ENCODE assay signal across 18 mouse cellular contexts in genomic region chr12:31275411-31275810, GRCm38 (mm10). TPM values are rescaled to one million over a fixed set of nuclear protein-coding genes. Genes with fewer than 3 reads are reported as not detected.
A peak's percentile ranks its signal among the peaks of the same experiment; 100 is the strongest.
DNase-seq lines count a peak whose midpoint lies in the region; ATAC-seq lines count a peak whose summit lies in the region.
"Had no signal": no experiment of that assay in that cellular context is flagged by ENCODE, and none has a peak within 500 bp of the region (broad histone marks: within the 10 kb centered on the region; RNA-seq: fewer than 3 reads in every experiment).

No protein-coding gene starts in this region.

- ATAC-seq in embryonic facial prominence, embryonic 13.5 days (ENCODE audit: insufficient number of reproducible peaks, insufficient read depth, low FRiP score, low TSS enrichment, low read depth), result no peak
- no peak for ATAC-seq in lung, embryonic 15.5 days (ENCODE audit: borderline replicate concordance, extremely low read depth, low FRiP score, low TSS enrichment)
- ATAC-seq in stomach, embryonic 15.5 days (ENCODE audit: insufficient read depth, low FRiP score, low read depth), result no peak
- ATAC-seq: forebrain, postnatal 0 days; inflammation-experienced regulatory T-cells, adult 6 months had no signal

- 69% methylated on average over 10 of the region's 10 CpGs for WGBS in embryonic facial prominence, embryonic 13.5 days
- WGBS in embryonic facial prominence, embryonic 10.5 days, result 86% methylated on average over 10 of the region's 10 CpGs
- 68% methylated on average over 10 of the region's 10 CpGs for WGBS in lung, embryonic 15.5 days
- 49% methylated on average over 10 of the region's 10 CpGs for WGBS in stomach, embryonic 15.5 days

- H3K4me2 ChIP-seq in embryonic facial prominence, embryonic 13.5 days, result no peak overlapping the region
- no peak overlapping the region for H3K4me2 ChIP-seq in lung, embryonic 15.5 days
- H3K4me2 ChIP-seq in stomach, embryonic 15.5 days, result no peak overlapping the region
- H3K4me2 ChIP-seq: liver, embryonic 11.5 days had no signal

- H3K9me3 ChIP-seq in embryonic facial prominence, embryonic 13.5 days, result no peaks in the 10 kb centered on the region
- H3K9me3 ChIP-seq in embryonic facial prominence, embryonic 10.5 days, result no peaks in the 10 kb centered on the region
- no peaks in the 10 kb centered on the region for H3K9me3 ChIP-seq in lung, embryonic 15.5 days
- H3K9me3 ChIP-seq in stomach, embryonic 15.5 days, result no peaks in the 10 kb centered on the region; the same call in 1 of the 2 replicates

- no peak for DNase-seq in embryonic facial prominence, embryonic 10.5 days (ENCODE audit: low spot score)
- DNase-seq in lung, postnatal 4 days, result no peak
- DNase-seq in heart, postnatal 10 days, result peak; percentile 61 to 66
- no peak for DNase-seq in cerebellum, postnatal 10 days
- no peak for DNase-seq in left cerebral cortex, postnatal 36 days (ENCODE audit: low spot score in 2 of 2)
- DNase-seq: cerebellum, postnatal 36 days; forebrain, postnatal 0 days; right cerebral cortex, postnatal 4 days had no signal

- no peak overlapping the region for H3K9ac ChIP-seq in embryonic facial prominence, embryonic 13.5 days
- H3K9ac ChIP-seq in lung, embryonic 15.5 days, result no peak overlapping the region
- no peak overlapping the region for H3K9ac ChIP-seq in stomach, embryonic 15.5 days
- H3K9ac ChIP-seq: forebrain, postnatal 0 days had no signal

- peaks cover 49% of the 10 kb centered on the region for H3K4me1 ChIP-seq in embryonic facial prominence, embryonic 13.5 days
- peaks cover 26% of the 10 kb centered on the region for H3K4me1 ChIP-seq in embryonic facial prominence, embryonic 10.5 days
- H3K4me1 ChIP-seq in lung, embryonic 15.5 days, result peaks cover 43% of the 10 kb centered on the region
- H3K4me1 ChIP-seq in stomach, embryonic 15.5 days, result peaks cover 32% of the 10 kb centered on the region

- intact Hi-C loops in heart, postnatal 10 days (cut with DNase I), result no loop called here
- intact Hi-C loops in left cerebral cortex, postnatal 36 days (cut with DNase I), result no loop called here

- peak overlapping the region; percentile 28; the same call in 1 of the 2 replicates for H3K27ac ChIP-seq in embryonic facial prominence, embryonic 13.5 days
- H3K27ac ChIP-seq in embryonic facial prominence, embryonic 10.5 days (replicated peaks), result no peak overlapping the region
- peak overlapping the region; percentile 42 for H3K27ac ChIP-seq in lung, embryonic 15.5 days
- 0 out of 2 replicates have a peak overlapping the region, but pooled peaks have one; percentile 45 for H3K27ac ChIP-seq in stomach, embryonic 15.5 days

- H3K36me3 ChIP-seq in embryonic facial prominence, embryonic 13.5 days, result peaks cover 89% of the 10 kb centered on the region
- H3K36me3 ChIP-seq in embryonic facial prominence, embryonic 10.5 days (replicated peaks), result peaks cover 91% of the 10 kb centered on the region
- H3K36me3 ChIP-seq in lung, embryonic 15.5 days, result peaks cover 80% of the 10 kb centered on the region
- H3K36me3 ChIP-seq in stomach, embryonic 15.5 days, result peaks cover 46% of the 10 kb centered on the region

- no peak overlapping the region for H3K4me3 ChIP-seq in embryonic facial prominence, embryonic 13.5 days
- H3K4me3 ChIP-seq in embryonic facial prominence, embryonic 10.5 days, result no peak overlapping the region
- no peak overlapping the region for H3K4me3 ChIP-seq in lung, embryonic 15.5 days
- no peak overlapping the region for H3K4me3 ChIP-seq in stomach, embryonic 15.5 days (replicated peaks)
- H3K4me3 ChIP-seq: megakaryocyte, embryonic 14.5 days had no signal

- no peaks in the 10 kb centered on the region for H3K27me3 ChIP-seq in embryonic facial prominence, embryonic 13.5 days
- H3K27me3 ChIP-seq in embryonic facial prominence, embryonic 10.5 days (replicated peaks; ENCODE audit: low read depth, poor library complexity, severe bottlenecking), result no peaks in the 10 kb centered on the region
- H3K27me3 ChIP-seq in lung, embryonic 15.5 days, result no peaks in the 10 kb centered on the region
- no peaks in the 10 kb centered on the region for H3K27me3 ChIP-seq in stomach, embryonic 15.5 days (replicated peaks)

RNA-seq across cellular contexts. Expression of gene Lamb1, which starts 10.4 kb away (rescaled TPM):
- 61.9 and 85.0 TPM in 2 replicates for polyA plus RNA-seq in embryonic facial prominence, embryonic 13.5 days (2015; fragmentation: Nextera tagmentation; extraction: Ambion mirVana)
- polyA plus RNA-seq in embryonic facial prominence, embryonic 10.5 days (2016; fragmentation: Nextera tagmentation; extraction: Ambion mirVana), result 37.2 and 42.5 TPM in 2 replicates
- 111 and 118 TPM in 2 replicates for polyA plus RNA-seq in lung, embryonic 15.5 days (2015; fragmentation: Nextera tagmentation; extraction: Ambion mirVana)
- total RNA-seq in heart, postnatal 10 days (2021), result 100 to 1,000 TPM; 250 to 255 TPM
- 83.4 and 94.1 TPM in 2 replicates for polyA plus RNA-seq in stomach, embryonic 15.5 days (2015; fragmentation: Nextera tagmentation; extraction: Ambion mirVana)
- total RNA-seq in left cerebral cortex, postnatal 36 days (2021), result 10 to 100 TPM; 12.4 to 16.5 TPM
- total RNA-seq: MEL had no signal
- polyA plus RNA-seq: inflammation-experienced regulatory T-cells, adult 6 months had no signal

RNA-seq across cellular contexts. Expression of gene Gm6993, which starts 34.8 kb away (rescaled TPM):
- not detected in 2 replicates for polyA plus RNA-seq in embryonic facial prominence, embryonic 13.5 days (2015; fragmentation: Nextera tagmentation; extraction: Ambion mirVana)
- polyA plus RNA-seq in embryonic facial prominence, embryonic 10.5 days (2016; fragmentation: Nextera tagmentation; extraction: Ambion mirVana), result not detected in 2 replicates
- not detected in 2 replicates for polyA plus RNA-seq in lung, embryonic 15.5 days (2015; fragmentation: Nextera tagmentation; extraction: Ambion mirVana)
- not detected for total RNA-seq in heart, postnatal 10 days (2021)
- not detected in 2 replicates for polyA plus RNA-seq in stomach, embryonic 15.5 days (2015; fragmentation: Nextera tagmentation; extraction: Ambion mirVana)
- not detected for total RNA-seq in left cerebral cortex, postnatal 36 days (2021)
- total RNA-seq: forebrain, postnatal 0 days; gastrocnemius, postnatal 4 days; layer of hippocampus, postnatal 25 days; MEL had no signal
- polyA plus RNA-seq: brain, embryonic 14.5 days; forebrain, postnatal 0 days; inflammation-experienced regulatory T-cells, adult 6 months; liver, embryonic 11.5 days had no signal

Comparison
In these comparisons a context has a peak if more than half of its experiments do, and no peak if none do; other contexts are left out.
1. DNase-seq: peak in heart, postnatal 10 days (2 of 2); none in embryonic facial prominence, embryonic 10.5 days (single experiment), lung, postnatal 4 days (0 of 2), cerebellum, postnatal 10 days (0 of 2) and left cerebral cortex, postnatal 36 days (0 of 2).